10 mouse cellular contexts compared by ENCODE assay signal in the genomic region with DNA sequence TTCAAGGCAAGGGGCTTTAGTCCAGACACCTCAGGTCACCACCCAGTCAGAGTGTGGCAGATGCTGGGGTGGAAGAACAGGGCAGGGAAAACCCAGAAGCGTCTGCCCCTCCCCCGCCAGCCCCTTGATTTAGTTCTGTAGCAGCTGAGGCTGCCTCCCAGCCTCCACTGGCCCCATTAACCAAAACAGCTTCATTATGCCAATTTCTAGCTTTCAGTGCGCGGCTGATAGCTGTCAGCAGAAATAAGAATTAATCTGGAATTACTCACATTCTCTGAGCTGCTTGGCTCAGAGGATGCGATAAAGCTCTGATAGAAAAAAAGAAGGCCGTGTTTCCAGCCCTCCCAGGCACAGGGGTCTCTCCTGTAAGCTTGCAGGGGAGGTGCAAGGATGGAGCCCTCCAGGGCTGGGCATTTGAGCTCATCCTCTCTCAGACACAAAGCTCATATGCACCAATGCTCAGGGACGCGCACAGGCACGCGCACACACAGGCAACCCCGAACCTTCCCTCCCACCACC. TPM values are rescaled to one million over a fixed set of nuclear protein-coding genes. Genes with fewer than 3 reads are reported as not detected.
DNase-seq lines count a peak whose midpoint lies in the region; ATAC-seq and TF ChIP-seq lines count a peak whose summit lies in the region.
"Had no signal": no experiment of that assay in that cellular context is flagged by ENCODE, and none has a peak within 500 bp of the region (broad histone marks: within the 10 kb centered on the region; RNA-seq: fewer than 3 reads in every experiment).

No protein-coding gene starts in this region.

- H3K27ac ChIP-seq in lung, embryonic 14.5 days (ENCODE audit: low read depth): no peak overlapping the region
- H3K27ac ChIP-seq in embryonic facial prominence, embryonic 12.5 days: peak overlapping the region; percentile 41; the same call in 1 of the 2 replicates
- H3K27ac ChIP-seq in hindbrain, embryonic 16.5 days (ENCODE audit: low read depth, low read length): peak overlapping the region; percentile 55
- peak overlapping the region; percentile 95 for H3K27ac ChIP-seq in neural tube, embryonic 13.5 days (replicated peaks)
- H3K27ac ChIP-seq: macrophage had no signal

- peaks cover 22% of the 10 kb centered on the region; the same call in 1 of the 2 replicates for H3K36me3 ChIP-seq in lung, embryonic 14.5 days (ENCODE audit: insufficient read depth)
- peaks cover 36% of the 10 kb centered on the region for H3K36me3 ChIP-seq in embryonic facial prominence, embryonic 12.5 days
- no peaks in the 10 kb centered on the region; the same call in 1 of the 2 replicates for H3K36me3 ChIP-seq in hindbrain, embryonic 16.5 days (ENCODE audit: control insufficient read depth, insufficient read depth, low read length)
- H3K36me3 ChIP-seq in neural tube, embryonic 13.5 days: peaks cover 22% of the 10 kb centered on the region
- H3K36me3 ChIP-seq: heart, embryonic 12.5 days had no signal

- H3K4me1 ChIP-seq in lung, embryonic 14.5 days (ENCODE audit: insufficient read depth): peaks cover 7% of the 10 kb centered on the region; the same call in 1 of the 2 replicates
- H3K4me1 ChIP-seq in embryonic facial prominence, embryonic 12.5 days: peaks cover 29% of the 10 kb centered on the region
- peaks cover 18% of the 10 kb centered on the region for H3K4me1 ChIP-seq in hindbrain, embryonic 16.5 days (ENCODE audit: control insufficient read depth, insufficient read depth, low read depth, low read length)
- peaks cover 60% of the 10 kb centered on the region for H3K4me1 ChIP-seq in neural tube, embryonic 13.5 days (replicated peaks)

- WGBS in lung, embryonic 14.5 days: 39% methylated on average over 11 of the region's 11 CpGs
- WGBS in embryonic facial prominence, embryonic 12.5 days: 34% methylated on average over 11 of the region's 11 CpGs
- 13% methylated on average over 11 of the region's 11 CpGs for WGBS in hindbrain, embryonic 16.5 days
- WGBS in neural tube, embryonic 13.5 days: 22% methylated on average over 11 of the region's 11 CpGs

- TF ChIP-seq CTCF in lung, embryonic 14.5 days (IDR thresholded peaks at IDR 0.05; ENCODE audit: low read depth): no peak

- DNase-seq in lung, embryonic 14.5 days: peak; percentile 45
- no peak for DNase-seq in lung, postnatal 36 days
- no peak for DNase-seq in natural killer cell, adult 2 months (ENCODE audit: low spot score in 2 of 2)
- DNase-seq in left cerebral cortex, postnatal 36 days (ENCODE audit: low spot score in 2 of 2): no peak
- no peak for DNase-seq in ovary, postnatal 10 days (ENCODE audit: low spot score)

- ATAC-seq in lung, embryonic 14.5 days (ENCODE audit: insufficient read depth): no peak
- no peak for ATAC-seq in embryonic facial prominence, embryonic 12.5 days (ENCODE audit: insufficient number of reproducible peaks, insufficient read depth, low FRiP score, low TSS enrichment)
- peak; percentile 51 for ATAC-seq in hindbrain, embryonic 16.5 days
- peak; percentile 70 for ATAC-seq in neural tube, embryonic 13.5 days (ENCODE audit: low read depth)

- H3K27me3 ChIP-seq in lung, embryonic 14.5 days (ENCODE audit: insufficient read depth, low read length): no peaks in the 10 kb centered on the region
- H3K27me3 ChIP-seq in embryonic facial prominence, embryonic 12.5 days: no peaks in the 10 kb centered on the region
- no peaks in the 10 kb centered on the region for H3K27me3 ChIP-seq in hindbrain, embryonic 16.5 days (replicated peaks; ENCODE audit: control insufficient read depth, insufficient read depth, low read length)
- 0 out of 2 replicates have a peak, but pooled peaks cover 3% of the 10 kb centered on the region for H3K27me3 ChIP-seq in neural tube, embryonic 13.5 days

- no peak overlapping the region for H3K4me3 ChIP-seq in lung, embryonic 14.5 days (ENCODE audit: low read depth, low read length)
- H3K4me3 ChIP-seq in embryonic facial prominence, embryonic 12.5 days: no peak overlapping the region
- H3K4me3 ChIP-seq in hindbrain, embryonic 16.5 days (ENCODE audit: low read length): no peak overlapping the region
- H3K4me3 ChIP-seq in neural tube, embryonic 13.5 days: no peak overlapping the region
- H3K4me3 ChIP-seq: heart, embryonic 12.5 days had no signal

- intact Hi-C loops in left cerebral cortex, postnatal 36 days (cut with DNase I): loop anchor here (5.0 kb wide), 1 partner anchor 76 kb away; no protein-coding TSS in a partner anchor

- no peaks in the 10 kb centered on the region for H3K9me3 ChIP-seq in lung, embryonic 14.5 days (ENCODE audit: low read depth, low read length)
- no peaks in the 10 kb centered on the region for H3K9me3 ChIP-seq in embryonic facial prominence, embryonic 12.5 days
- H3K9me3 ChIP-seq in hindbrain, embryonic 16.5 days (ENCODE audit: control insufficient read depth, low read length): no peaks in the 10 kb centered on the region
- H3K9me3 ChIP-seq in neural tube, embryonic 13.5 days: no peaks in the 10 kb centered on the region
- H3K9me3 ChIP-seq: heart, embryonic 12.5 days had no signal

- no peak overlapping the region for H3K9ac ChIP-seq in lung, embryonic 14.5 days
- no peak overlapping the region for H3K9ac ChIP-seq in embryonic facial prominence, embryonic 12.5 days
- H3K9ac ChIP-seq in hindbrain, embryonic 16.5 days (ENCODE audit: low read depth, low read length): peak overlapping the region; percentile 1; the same call in 1 of the 2 replicates
- H3K9ac ChIP-seq in neural tube, embryonic 13.5 days: peak overlapping the region; percentile 53
- H3K9ac ChIP-seq: heart, embryonic 12.5 days had no signal

- no peak overlapping the region for H3K4me2 ChIP-seq in lung, embryonic 14.5 days
- no peak overlapping the region for H3K4me2 ChIP-seq in embryonic facial prominence, embryonic 12.5 days (replicated peaks)
- H3K4me2 ChIP-seq in hindbrain, embryonic 16.5 days (ENCODE audit: low read length): no peak overlapping the region
- H3K4me2 ChIP-seq in neural tube, embryonic 13.5 days: 0 out of 2 replicates have a peak overlapping the region, but pooled peaks have one; percentile 18
- H3K4me2 ChIP-seq: heart, embryonic 12.5 days had no signal

RNA-seq across cellular contexts. Expression of gene Abcc3, which starts 15.1 kb away (rescaled TPM):
- 3.1 and 3.7 TPM in 2 replicates for polyA plus RNA-seq in lung, embryonic 14.5 days (2014; fragmentation: Nextera tagmentation; extraction: Ambion mirVana)
- 0.69 and 0.78 TPM in 2 replicates for polyA plus RNA-seq in embryonic facial prominence, embryonic 12.5 days (2016; fragmentation: Nextera tagmentation; extraction: Ambion mirVana)
- 0.91 and 1.3 TPM in 2 replicates for polyA plus RNA-seq in hindbrain, embryonic 16.5 days (2015; fragmentation: Nextera tagmentation; extraction: Ambion mirVana)
- polyA plus RNA-seq in neural tube, embryonic 13.5 days (2015; fragmentation: Nextera tagmentation; extraction: Ambion mirVana): 0.68 and 1.0 TPM in 2 replicates
- total RNA-seq in left cerebral cortex, postnatal 36 days (2021): 1 to 10 TPM; 2.0 to 3.0 TPM

Comparison
In these comparisons a context has a peak if more than half of its experiments do, and no peak if none do; other contexts are left out.
1. ATAC-seq: peak in hindbrain, embryonic 16.5 days (single experiment) and neural tube, embryonic 13.5 days (single experiment); none in lung, embryonic 14.5 days (single experiment) and embryonic facial prominence, embryonic 12.5 days (single experiment).
2. H3K9ac ChIP-seq: peak in hindbrain, embryonic 16.5 days (single experiment) and neural tube, embryonic 13.5 days (single experiment); none in lung, embryonic 14.5 days (single experiment) and embryonic facial prominence, embryonic 12.5 days (single experiment).